Mouse (Mus musculus): ENCODE results near the gene Sema4f.

The Sema4f gene

DNA sequence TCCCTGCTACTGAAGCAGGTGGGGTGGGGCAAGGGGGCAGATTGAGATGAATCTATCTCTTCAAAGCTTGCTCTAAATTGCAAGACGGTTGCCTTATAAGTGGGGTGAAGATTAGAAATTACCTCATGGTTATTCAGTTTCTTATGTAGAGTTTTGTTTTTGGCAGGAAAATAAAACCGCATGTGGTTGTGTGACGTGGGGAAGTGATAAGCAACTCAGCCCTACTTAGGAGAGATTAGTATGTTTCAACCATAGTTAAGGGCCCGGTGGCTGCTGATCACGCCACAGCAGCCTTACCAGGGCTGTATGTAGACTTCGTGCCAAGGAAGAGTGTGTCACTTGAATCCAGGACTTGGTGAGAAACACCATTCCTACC, 67.2 kb downstream of the Sema4f start:
- in situ Hi-C loops (cut with MboI, MseI) = no loop called here

DNA sequence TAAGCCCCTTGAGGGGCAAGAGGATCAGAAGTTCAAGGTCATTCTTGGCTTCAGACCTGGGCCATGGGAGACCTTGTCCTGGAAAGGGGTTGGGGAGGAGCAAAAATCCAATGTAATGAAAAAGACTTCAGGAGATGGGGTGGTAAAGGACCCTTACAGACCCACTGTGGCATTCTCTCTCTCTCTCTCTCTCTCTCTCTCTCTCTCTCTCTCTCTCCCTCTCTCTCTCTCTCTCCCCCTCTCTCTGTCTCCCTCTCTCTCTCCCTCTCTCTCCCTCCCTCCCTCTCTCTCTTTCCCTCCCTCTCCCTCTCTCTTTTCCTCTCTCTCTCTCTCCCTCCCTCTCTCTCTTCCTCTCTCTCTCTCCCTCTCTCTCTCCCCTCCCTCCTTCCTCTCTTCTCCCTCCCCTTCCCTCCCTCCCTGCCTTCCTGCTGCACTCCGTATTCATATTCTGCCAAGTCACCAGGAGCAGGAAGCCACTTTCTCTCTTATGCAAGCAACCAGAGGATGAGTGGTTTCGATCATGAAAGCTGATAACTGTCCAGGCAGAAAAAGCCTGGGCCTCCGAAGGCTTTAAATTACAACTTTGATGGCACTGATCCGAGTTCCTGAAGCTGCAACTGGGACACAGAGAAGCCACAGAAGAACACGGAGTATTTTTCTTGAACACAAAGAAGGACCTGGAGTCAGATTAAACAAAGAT, 67.8 kb downstream of the Sema4f start:
- in situ Hi-C loops (cut with MboI, MseI) = no loop called here

DNA sequence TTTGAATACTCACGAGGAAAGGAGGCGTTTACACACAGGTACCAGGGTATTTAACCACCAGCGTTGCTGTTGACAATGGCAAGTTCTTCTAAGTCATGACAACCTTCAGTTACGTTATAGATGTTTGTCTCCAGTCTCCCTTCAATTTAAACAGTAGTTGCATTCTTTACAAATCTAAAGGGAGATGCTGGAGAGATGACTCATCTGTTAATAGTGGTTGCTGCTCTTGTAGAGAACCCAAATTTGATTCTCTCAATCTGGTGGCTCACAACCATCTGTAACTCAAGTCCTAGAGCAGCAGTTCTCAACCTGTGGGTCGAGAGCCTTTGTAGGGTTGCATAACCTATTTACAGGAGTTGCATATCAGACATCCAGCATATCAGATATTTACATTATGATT, 71.1 kb downstream of the Sema4f start:
- in situ Hi-C loops (cut with MboI, MseI) = no loop called here

DNA sequence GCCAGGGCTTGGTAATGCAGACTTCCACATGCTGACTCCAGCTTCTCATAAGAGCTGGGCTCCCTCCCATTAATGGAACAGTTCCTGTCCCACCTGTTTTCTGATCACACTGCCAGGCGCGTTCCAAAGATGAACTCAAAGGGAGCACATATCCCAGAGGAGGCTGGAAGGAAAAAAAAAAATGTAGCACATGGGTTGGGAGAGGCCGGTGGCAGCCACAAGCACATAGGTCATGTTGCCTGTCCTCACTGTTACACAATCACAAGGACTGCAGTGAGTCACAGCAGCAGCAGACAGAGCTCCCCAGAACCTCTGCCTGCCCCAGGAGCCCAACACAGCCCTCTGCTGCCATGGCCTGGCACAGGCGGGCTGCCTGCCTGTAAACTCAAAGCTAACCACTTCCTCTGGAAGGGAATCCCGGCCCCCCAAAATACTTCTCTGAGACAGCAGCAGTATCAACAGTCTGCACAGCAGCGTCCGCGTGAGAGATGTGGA, 76.1 kb downstream of the Sema4f start:
- in situ Hi-C loops (cut with MboI, MseI) = no loop called here

DNA sequence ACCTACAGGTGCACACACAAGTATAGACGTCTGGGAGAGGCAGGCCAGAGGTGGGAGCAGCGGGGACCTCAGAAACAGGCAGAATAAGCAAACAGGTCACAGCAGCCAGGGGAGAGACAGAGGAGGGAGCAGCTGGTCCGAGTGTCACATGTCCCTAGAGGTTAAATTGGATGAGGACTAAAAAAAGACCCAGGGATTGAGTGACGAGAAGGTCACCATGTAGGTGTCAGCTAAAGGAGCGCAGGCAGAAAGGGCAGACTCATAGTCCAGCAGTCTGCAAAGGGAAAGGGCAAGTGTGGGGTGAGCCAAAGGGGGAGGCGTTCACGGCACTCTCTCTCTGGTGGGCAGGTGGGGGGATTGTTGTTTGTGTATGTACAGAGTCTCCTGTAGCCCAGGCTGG, 77.1 kb downstream of the Sema4f start:
- in situ Hi-C loops (cut with MboI, MseI) = no loop called here

DNA sequence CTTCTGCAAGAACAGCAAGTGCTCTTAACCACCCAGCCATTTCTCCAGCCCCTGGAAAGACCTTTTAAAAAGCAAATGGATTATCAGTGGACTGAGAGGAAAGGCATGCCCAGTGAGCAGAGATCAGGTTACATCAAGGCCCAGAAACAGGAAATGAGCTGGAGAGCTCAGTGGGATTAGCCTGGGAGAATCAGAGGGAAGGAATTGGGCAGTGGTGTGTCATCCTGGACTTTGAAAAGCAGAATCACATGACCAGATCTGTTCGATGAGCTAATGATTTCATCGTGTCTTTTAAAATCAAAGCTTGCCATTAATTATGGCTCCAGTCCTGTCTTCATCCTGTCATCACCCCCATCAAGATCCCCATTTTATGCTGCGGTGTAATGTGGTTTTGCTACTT, 77.5 kb downstream of the Sema4f start:
- in situ Hi-C loops (cut with MboI, MseI) = no loop called here

All from T-helper 2 cell (primary cell).